Mouse (Mus musculus) liver (tissue): ENCODE data around the gene Gm15140.
"Not testable (repeated sequence)": the region's sequence is repeated elsewhere in the genome, so short reads cannot be mapped to it uniquely, and the experiment has no call there.

Experiments
- DNase-seq: peaks from one replicate; pipeline ENCODE4 v3.0.0-alpha.2; 2020; ENCODE audit warnings: mixed read lengths

Gm15140 gene

DNA sequence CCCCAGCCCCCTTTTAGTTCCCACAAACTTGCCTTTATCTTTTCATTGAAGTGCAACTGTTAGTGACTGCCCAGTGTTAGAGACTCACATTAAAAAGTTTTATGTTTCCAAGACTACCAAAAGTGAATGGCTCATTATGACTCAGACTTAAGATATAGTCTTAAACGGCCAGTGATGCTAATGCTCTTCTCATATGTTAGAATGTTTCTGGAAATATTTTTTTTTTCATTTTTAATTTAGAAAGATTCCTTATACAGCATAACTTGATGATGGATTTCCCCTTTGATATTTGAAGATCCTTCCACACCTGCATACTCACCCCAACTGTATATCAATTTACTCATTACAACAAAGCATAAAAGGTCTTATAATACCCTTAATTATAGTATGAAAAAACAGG, at the start of gene Gm15140:
Gm15140 (minus strand) TSS at position 101 of the 400 bp plus-strand sequence.
- not testable (repeated sequence) for DNase-seq
